Mouse (Mus musculus): ENCODE results near the gene Bfsp2. TPM values are rescaled to one million over a fixed set of nuclear protein-coding genes. Genes with fewer than 3 reads are reported as not detected.
A peak's percentile ranks its signal among the peaks of the same experiment; 100 is the strongest.

Bfsp2 gene
- polyA plus RNA-seq, 1 experiment from 2014 or later: 1.1 TPM

- Histone ChIP-seq H3K36me3 (ENCODE audit: control insufficient read depth, insufficient read depth, low read length) (no peaks in the 10 kb centered on the region), H3K4me3 (ENCODE audit: low read depth, low read length) (no peak overlapping the region), H3K27ac (replicated peaks; ENCODE audit: low read depth, low read length) (no peak overlapping the region), H3K9me3 (ENCODE audit: control insufficient read depth, low read length) (no peaks in the 10 kb centered on the region), H3K4me2 (ENCODE audit: low read depth, severe bottlenecking) (no peak overlapping the region), H3K27me3 (ENCODE audit: control insufficient read depth, insufficient read depth, low read length) (no peaks in the 10 kb centered on the region), H3K9ac (ENCODE audit: low read length) (no peak overlapping the region), H3K4me1 (ENCODE audit: control insufficient read depth, insufficient read depth, low read length) (no peaks in the 10 kb centered on the region)
- 42% methylated on average over 2 of the region's 2 CpGs for WGBS
- ATAC-seq (ENCODE audit: insufficient number of reproducible peaks, low FRiP score, low TSS enrichment, low read depth): no peak
- DNase-seq (ENCODE audit: low spot score): no peak
Observed at GRCm38 (mm10) chr9:103459839-103460238, 20.4 kb downstream of the Bfsp2 start.

- no peak overlapping the region for H3K4me3 ChIP-seq (ENCODE audit: low read depth, low read length)
- no peaks in the 10 kb centered on the region for H3K27me3 ChIP-seq (ENCODE audit: control insufficient read depth, insufficient read depth, low read length)
- H3K27ac ChIP-seq (replicated peaks; ENCODE audit: low read depth, low read length): no peak overlapping the region
- no peak for ATAC-seq (ENCODE audit: insufficient number of reproducible peaks, low FRiP score, low TSS enrichment, low read depth)
- no peak overlapping the region for H3K4me2 ChIP-seq (ENCODE audit: low read depth, severe bottlenecking)
- 96% methylated on average over 1 of the region's 1 CpGs for WGBS
- no peaks in the 10 kb centered on the region for H3K36me3 ChIP-seq (ENCODE audit: control insufficient read depth, insufficient read depth, low read length)
- DNase-seq (ENCODE audit: low spot score): no peak
- no peaks in the 10 kb centered on the region for H3K9me3 ChIP-seq (ENCODE audit: control insufficient read depth, low read length)
- H3K4me1 ChIP-seq (ENCODE audit: control insufficient read depth, insufficient read depth, low read length): no peaks in the 10 kb centered on the region
- no peak overlapping the region for H3K9ac ChIP-seq (ENCODE audit: low read length)
Observed at GRCm38 (mm10) chr9:103459307-103459706, 20.9 kb downstream of the Bfsp2 start.

DNA sequence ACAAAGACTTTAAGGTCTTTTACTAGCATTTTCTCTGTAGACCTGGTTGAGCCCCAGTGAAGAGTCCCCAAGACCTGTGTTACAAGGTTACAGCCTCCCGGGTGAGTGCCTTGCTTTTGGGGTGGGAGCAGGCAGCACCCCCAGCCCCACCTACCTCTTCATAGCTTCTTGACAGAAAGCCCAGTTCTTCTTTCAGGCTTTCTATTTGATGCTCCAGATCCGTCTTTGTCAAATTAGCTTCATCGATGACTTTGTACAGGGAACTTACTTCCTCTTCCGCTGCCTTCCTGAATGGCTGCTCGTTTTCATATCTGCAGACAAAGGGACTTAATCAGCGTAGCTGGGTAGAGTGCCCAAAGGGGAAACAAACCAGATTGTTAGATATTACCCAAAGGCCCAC lies 30.6 kb downstream of the Bfsp2 start:
- H3K27me3 ChIP-seq (ENCODE audit: control insufficient read depth, insufficient read depth, low read length): no peaks in the 10 kb centered on the region
- no peak overlapping the region for H3K9ac ChIP-seq (ENCODE audit: low read length)
- no peak overlapping the region for H3K27ac ChIP-seq (replicated peaks; ENCODE audit: low read depth, low read length)
- H3K4me1 ChIP-seq (ENCODE audit: control insufficient read depth, insufficient read depth, low read length): no peaks in the 10 kb centered on the region
- ATAC-seq (ENCODE audit: insufficient number of reproducible peaks, low FRiP score, low TSS enrichment, low read depth) (no peak), DNase-seq (ENCODE audit: low spot score) (no peak)
- H3K4me3 ChIP-seq (ENCODE audit: low read depth, low read length): no peak overlapping the region
- 90% methylated on average over 6 of the region's 6 CpGs for WGBS
- H3K4me2 ChIP-seq (ENCODE audit: low read depth, severe bottlenecking): no peak overlapping the region
- H3K9me3 ChIP-seq (ENCODE audit: control insufficient read depth, low read length): no peaks in the 10 kb centered on the region; the same call in 1 of the 2 replicates
- H3K36me3 ChIP-seq (ENCODE audit: control insufficient read depth, insufficient read depth, low read length): no peaks in the 10 kb centered on the region

GRCm38 (mm10) chr9:103449092-103449491 lies 31.1 kb downstream of the Bfsp2 start:
- no peaks in the 10 kb centered on the region for H3K4me1 ChIP-seq (ENCODE audit: control insufficient read depth, insufficient read depth, low read length)
- ATAC-seq (ENCODE audit: insufficient number of reproducible peaks, low FRiP score, low TSS enrichment, low read depth): no peak
- 88% methylated on average over 7 of the region's 7 CpGs for WGBS

GRCm38 (mm10) chr9:103444656-103445055 lies 35.6 kb downstream of the Bfsp2 start:
- no peak overlapping the region for H3K27ac ChIP-seq (replicated peaks; ENCODE audit: low read depth, low read length)

More at GRCm38 (mm10) chr9:103449092-103449491, 31.1 kb downstream of the Bfsp2 start:
- Histone ChIP-seq H3K9ac (ENCODE audit: low read length) (no peak overlapping the region), H3K9me3 (ENCODE audit: control insufficient read depth, low read length) (no peaks in the 10 kb centered on the region; the same call in 1 of the 2 replicates), H3K36me3 (ENCODE audit: control insufficient read depth, insufficient read depth, low read length) (no peaks in the 10 kb centered on the region), H3K4me3 (ENCODE audit: low read depth, low read length) (no peak overlapping the region), H3K27me3 (ENCODE audit: control insufficient read depth, insufficient read depth, low read length) (no peaks in the 10 kb centered on the region), H3K27ac (replicated peaks; ENCODE audit: low read depth, low read length) (no peak overlapping the region), H3K4me2 (ENCODE audit: low read depth, severe bottlenecking) (no peak overlapping the region)
- DNase-seq (ENCODE audit: low spot score): no peak

DNA sequence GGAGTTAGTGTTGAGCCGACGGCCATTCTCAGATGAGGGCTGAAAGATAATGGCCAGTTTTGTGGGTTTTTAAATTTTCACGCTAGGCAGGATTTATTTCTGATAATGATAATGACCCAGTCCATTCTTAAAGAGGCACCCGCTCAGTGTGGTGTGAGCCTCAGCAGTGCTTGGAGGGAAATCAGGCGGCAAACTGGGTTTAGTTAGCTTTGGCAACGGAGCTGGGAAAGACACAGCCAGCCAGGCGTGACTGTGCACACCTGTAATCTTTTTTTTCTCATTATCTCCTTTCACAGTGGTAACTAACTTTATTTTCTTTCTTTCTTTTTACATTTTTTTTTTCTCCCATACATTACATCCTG lies 36.4 kb downstream of the Bfsp2 start:
- Histone ChIP-seq H3K9ac (ENCODE audit: low read length) (no peak overlapping the region), H3K27ac (replicated peaks; ENCODE audit: low read depth, low read length) (no peak overlapping the region), H3K9me3 (ENCODE audit: control insufficient read depth, low read length) (no peaks in the 10 kb centered on the region; the same call in 1 of the 2 replicates), H3K4me3 (ENCODE audit: low read depth, low read length) (no peak overlapping the region), H3K4me1 (ENCODE audit: control insufficient read depth, insufficient read depth, low read length) (no peaks in the 10 kb centered on the region), H3K36me3 (ENCODE audit: control insufficient read depth, insufficient read depth, low read length) (no peaks in the 10 kb centered on the region), H3K4me2 (ENCODE audit: low read depth, severe bottlenecking) (no peak overlapping the region), H3K27me3 (ENCODE audit: control insufficient read depth, insufficient read depth, low read length) (no peaks in the 10 kb centered on the region)
- DNase-seq (ENCODE audit: low spot score): no peak
- 59% methylated on average over 7 of the region's 7 CpGs for WGBS
- no peak for ATAC-seq (ENCODE audit: insufficient number of reproducible peaks, low FRiP score, low TSS enrichment, low read depth)

More at GRCm38 (mm10) chr9:103444656-103445055, 35.6 kb downstream of the Bfsp2 start:
- H3K9me3 ChIP-seq (ENCODE audit: control insufficient read depth, low read length): no peaks in the 10 kb centered on the region; the same call in 1 of the 2 replicates
- H3K36me3 ChIP-seq (ENCODE audit: control insufficient read depth, insufficient read depth, low read length): no peaks in the 10 kb centered on the region
- H3K9ac ChIP-seq (ENCODE audit: low read length): no peak overlapping the region
- no peaks in the 10 kb centered on the region for H3K27me3 ChIP-seq (ENCODE audit: control insufficient read depth, insufficient read depth, low read length)
- no peak for ATAC-seq (ENCODE audit: insufficient number of reproducible peaks, low FRiP score, low TSS enrichment, low read depth)
- H3K4me2 ChIP-seq (ENCODE audit: low read depth, severe bottlenecking): no peak overlapping the region
- DNase-seq (ENCODE audit: low spot score): no peak
- H3K4me1 ChIP-seq (ENCODE audit: control insufficient read depth, insufficient read depth, low read length): no peaks in the 10 kb centered on the region
- H3K4me3 ChIP-seq (ENCODE audit: low read depth, low read length): no peak overlapping the region
- WGBS: 90% methylated on average over 5 of the region's 5 CpGs

GRCm38 (mm10) chr9:103443121-103443823 lies 36.9 kb downstream of the Bfsp2 start:
- DNase-seq (ENCODE audit: low spot score) (peak; percentile 45), ATAC-seq (ENCODE audit: insufficient number of reproducible peaks, low FRiP score, low TSS enrichment, low read depth) (no peak)
- no peaks in the 10 kb centered on the region for H3K27me3 ChIP-seq (ENCODE audit: control insufficient read depth, insufficient read depth, low read length)
- no peak overlapping the region for H3K4me2 ChIP-seq (ENCODE audit: low read depth, severe bottlenecking)
- H3K9ac ChIP-seq (ENCODE audit: low read length): no peak overlapping the region
- no peak overlapping the region for H3K27ac ChIP-seq (replicated peaks; ENCODE audit: low read depth, low read length)
- no peak overlapping the region for H3K4me3 ChIP-seq (ENCODE audit: low read depth, low read length)
- 31% methylated on average over 13 of the region's 13 CpGs for WGBS
- no peaks in the 10 kb centered on the region for H3K36me3 ChIP-seq (ENCODE audit: control insufficient read depth, insufficient read depth, low read length)
- no peaks in the 10 kb centered on the region for H3K4me1 ChIP-seq (ENCODE audit: control insufficient read depth, insufficient read depth, low read length)
- H3K9me3 ChIP-seq (ENCODE audit: control insufficient read depth, low read length): no peaks in the 10 kb centered on the region; the same call in 1 of the 2 replicates

- Histone ChIP-seq H3K27me3 (ENCODE audit: control insufficient read depth, insufficient read depth, low read length) (no peaks in the 10 kb centered on the region), H3K4me2 (ENCODE audit: low read depth, severe bottlenecking) (no peak overlapping the region), H3K9ac (ENCODE audit: low read length) (no peak overlapping the region), H3K9me3 (ENCODE audit: control insufficient read depth, low read length) (no peaks in the 10 kb centered on the region; the same call in 1 of the 2 replicates), H3K27ac (replicated peaks; ENCODE audit: low read depth, low read length) (no peak overlapping the region), H3K36me3 (ENCODE audit: control insufficient read depth, insufficient read depth, low read length) (no peaks in the 10 kb centered on the region), H3K4me3 (ENCODE audit: low read depth, low read length) (no peak overlapping the region), H3K4me1 (ENCODE audit: control insufficient read depth, insufficient read depth, low read length) (no peaks in the 10 kb centered on the region)
- 71% methylated on average over 3 of the region's 3 CpGs for WGBS
- DNase-seq (ENCODE audit: low spot score) (no peak), ATAC-seq (ENCODE audit: insufficient number of reproducible peaks, low FRiP score, low TSS enrichment, low read depth) (no peak)
Observed at GRCm38 (mm10) chr9:103440597-103440996, 39.6 kb downstream of the Bfsp2 start.

DNA sequence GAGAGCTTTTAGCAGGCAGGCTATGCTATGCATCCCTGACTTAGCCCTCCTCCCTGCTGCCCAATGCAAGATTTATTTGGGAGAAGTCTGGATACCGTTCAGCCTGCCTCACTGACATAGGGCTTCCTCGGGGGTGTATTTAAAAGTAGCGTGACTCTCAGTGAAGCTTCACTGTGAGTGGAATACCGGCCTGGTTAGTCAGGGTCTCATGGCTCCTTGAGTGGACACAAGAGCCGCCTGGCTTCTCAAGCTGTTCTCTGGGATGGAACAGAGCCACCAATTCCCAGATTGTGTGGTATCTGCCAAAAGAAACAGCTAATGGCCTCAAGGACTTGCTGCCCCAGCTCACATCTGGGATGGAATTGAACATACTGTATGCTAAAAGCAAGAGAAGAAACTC lies 43.1 kb downstream of the Bfsp2 start:
- WGBS: 74% methylated on average over 5 of the region's 5 CpGs
- Histone ChIP-seq H3K27ac (replicated peaks; ENCODE audit: low read depth, low read length) (no peak overlapping the region), H3K36me3 (ENCODE audit: control insufficient read depth, insufficient read depth, low read length) (no peaks in the 10 kb centered on the region), H3K9me3 (ENCODE audit: control insufficient read depth, low read length) (no peaks in the 10 kb centered on the region), H3K9ac (ENCODE audit: low read length) (no peak overlapping the region), H3K4me2 (ENCODE audit: low read depth, severe bottlenecking) (no peak overlapping the region), H3K27me3 (ENCODE audit: control insufficient read depth, insufficient read depth, low read length) (no peaks in the 10 kb centered on the region), H3K4me1 (ENCODE audit: control insufficient read depth, insufficient read depth, low read length) (peaks cover 8% of the 10 kb centered on the region; the same call in 1 of the 2 replicates), H3K4me3 (ENCODE audit: low read depth, low read length) (no peak overlapping the region)
- DNase-seq (ENCODE audit: low spot score): no peak
- no peak for ATAC-seq (ENCODE audit: insufficient number of reproducible peaks, low FRiP score, low TSS enrichment, low read depth)

Measured in limb, embryonic 11.5 days (tissue).